Mouse (Mus musculus): ENCODE measurements around the gene Ctrc. TPM values are rescaled to one million over a fixed set of nuclear protein-coding genes. Genes with fewer than 3 reads are reported as not detected.
A peak's percentile ranks its signal among the peaks of the same experiment; 100 is the strongest.

Gene Ctrc
- polyA plus RNA-seq, 1 experiment from 2014 or later = not detected

- H3K27ac ChIP-seq (replicated peaks; ENCODE audit: low read depth, low read length) = no peak overlapping the region
- H3K36me3 ChIP-seq (ENCODE audit: control insufficient read depth, insufficient read depth, low read length) = no peaks in the 10 kb centered on the region
- H3K4me2 ChIP-seq (ENCODE audit: low read depth, low read length) = no peak overlapping the region
- H3K4me3 ChIP-seq (ENCODE audit: low read depth, low read length) = no peak overlapping the region
- no peaks in the 10 kb centered on the region for H3K9me3 ChIP-seq (ENCODE audit: control insufficient read depth, low read length)
- H3K27me3 ChIP-seq (replicated peaks; ENCODE audit: control insufficient read depth, insufficient read depth, low read length) = no peaks in the 10 kb centered on the region
- 88% methylated on average over 3 of the region's 3 CpGs for WGBS
- DNase-seq (ENCODE audit: low spot score) = no peak
- peaks cover 37% of the 10 kb centered on the region for H3K4me1 ChIP-seq (ENCODE audit: control insufficient read depth, insufficient read depth, low read length)
- no peak overlapping the region for H3K9ac ChIP-seq (ENCODE audit: low read depth, low read length)
- ATAC-seq (ENCODE audit: low read depth) = no peak
Observed at GRCm38 (mm10) chr4:141871333-141871725, 25.2 kb upstream of the Ctrc start.

- no peak overlapping the region for H3K9ac ChIP-seq (ENCODE audit: low read depth, low read length)
- no peaks in the 10 kb centered on the region for H3K27me3 ChIP-seq (replicated peaks; ENCODE audit: control insufficient read depth, insufficient read depth, low read length)
- WGBS = 63% methylated on average over 11 of the region's 11 CpGs
- H3K4me3 ChIP-seq (ENCODE audit: low read depth, low read length) = no peak overlapping the region
- no peaks in the 10 kb centered on the region for H3K36me3 ChIP-seq (ENCODE audit: control insufficient read depth, insufficient read depth, low read length)
- H3K4me2 ChIP-seq (ENCODE audit: low read depth, low read length) = no peak overlapping the region
- peaks cover 37% of the 10 kb centered on the region for H3K4me1 ChIP-seq (ENCODE audit: control insufficient read depth, insufficient read depth, low read length)
- no peaks in the 10 kb centered on the region for H3K9me3 ChIP-seq (ENCODE audit: control insufficient read depth, low read length)
- ATAC-seq (ENCODE audit: low read depth) = no peak
- H3K27ac ChIP-seq (replicated peaks; ENCODE audit: low read depth, low read length) = no peak overlapping the region
- no peak for DNase-seq (ENCODE audit: low spot score)
Observed at GRCm38 (mm10) chr4:141870666-141871332, 24.6 kb upstream of the Ctrc start.

GRCm38 (mm10) chr4:141869436-141870215 lies 23.5 kb upstream of the Ctrc start:
- H3K27ac ChIP-seq (replicated peaks; ENCODE audit: low read depth, low read length) = no peak overlapping the region
- no peak overlapping the region for H3K4me2 ChIP-seq (ENCODE audit: low read depth, low read length)
- 82% methylated on average over 5 of the region's 5 CpGs for WGBS
- no peaks in the 10 kb centered on the region for H3K27me3 ChIP-seq (replicated peaks; ENCODE audit: control insufficient read depth, insufficient read depth, low read length)
- no peak overlapping the region for H3K9ac ChIP-seq (ENCODE audit: low read depth, low read length)
- ATAC-seq (ENCODE audit: low read depth) (no peak), DNase-seq (ENCODE audit: low spot score) (no peak)
- H3K4me1 ChIP-seq (ENCODE audit: control insufficient read depth, insufficient read depth, low read length) = peaks cover 33% of the 10 kb centered on the region
- no peak overlapping the region for H3K4me3 ChIP-seq (ENCODE audit: low read depth, low read length)
- H3K36me3 ChIP-seq (ENCODE audit: control insufficient read depth, insufficient read depth, low read length) = no peaks in the 10 kb centered on the region
- no peaks in the 10 kb centered on the region for H3K9me3 ChIP-seq (ENCODE audit: control insufficient read depth, low read length)

GRCm38 (mm10) chr4:141868051-141868450 lies 21.9 kb upstream of the Ctrc start:
- WGBS = 73% methylated on average over 10 of the region's 10 CpGs
- Histone ChIP-seq H3K36me3 (ENCODE audit: control insufficient read depth, insufficient read depth, low read length) (no peaks in the 10 kb centered on the region), H3K4me3 (ENCODE audit: low read depth, low read length) (no peak overlapping the region), H3K9ac (ENCODE audit: low read depth, low read length) (no peak overlapping the region), H3K4me1 (ENCODE audit: control insufficient read depth, insufficient read depth, low read length) (peaks cover 22% of the 10 kb centered on the region; the same call in 1 of the 2 replicates), H3K9me3 (ENCODE audit: control insufficient read depth, low read length) (no peaks in the 10 kb centered on the region), H3K27me3 (replicated peaks; ENCODE audit: control insufficient read depth, insufficient read depth, low read length) (no peaks in the 10 kb centered on the region), H3K27ac (replicated peaks; ENCODE audit: low read depth, low read length) (peak overlapping the region; percentile 53), H3K4me2 (ENCODE audit: low read depth, low read length) (no peak overlapping the region)
- no peak for ATAC-seq (ENCODE audit: low read depth)
- DNase-seq (ENCODE audit: low spot score) = no peak

- Histone ChIP-seq H3K36me3 (ENCODE audit: control insufficient read depth, insufficient read depth, low read length) (no peaks in the 10 kb centered on the region), H3K4me1 (ENCODE audit: control insufficient read depth, insufficient read depth, low read length) (peaks cover 20% of the 10 kb centered on the region; the same call in 1 of the 2 replicates), H3K4me3 (ENCODE audit: low read depth, low read length) (no peak overlapping the region), H3K9ac (ENCODE audit: low read depth, low read length) (no peak overlapping the region), H3K27ac (replicated peaks; ENCODE audit: low read depth, low read length) (peak overlapping the region; percentile 53), H3K9me3 (ENCODE audit: control insufficient read depth, low read length) (no peaks in the 10 kb centered on the region), H3K27me3 (replicated peaks; ENCODE audit: control insufficient read depth, insufficient read depth, low read length) (no peaks in the 10 kb centered on the region), H3K4me2 (ENCODE audit: low read depth, low read length) (no peak overlapping the region)
- peak; percentile 88 for DNase-seq (ENCODE audit: low spot score)
- ATAC-seq (ENCODE audit: low read depth) = peak; percentile 66
- WGBS = 34% methylated on average over 4 of the region's 4 CpGs
Observed at GRCm38 (mm10) chr4:141867498-141867897, 21.3 kb upstream of the Ctrc start.

- no peaks in the 10 kb centered on the region for H3K36me3 ChIP-seq (ENCODE audit: control insufficient read depth, insufficient read depth, low read length)
- peak; percentile 85 for ATAC-seq (ENCODE audit: low read depth)
- DNase-seq (ENCODE audit: low spot score) = peak; percentile 87
- H3K9me3 ChIP-seq (ENCODE audit: control insufficient read depth, low read length) = no peaks in the 10 kb centered on the region
- no peak overlapping the region for H3K4me2 ChIP-seq (ENCODE audit: low read depth, low read length)
- no peak overlapping the region for H3K4me3 ChIP-seq (ENCODE audit: low read depth, low read length)
- peaks cover 17% of the 10 kb centered on the region; the same call in 1 of the 2 replicates for H3K4me1 ChIP-seq (ENCODE audit: control insufficient read depth, insufficient read depth, low read length)
- H3K27ac ChIP-seq (replicated peaks; ENCODE audit: low read depth, low read length) = peak overlapping the region; percentile 53; the same call in 1 of the 2 replicates
- no peaks in the 10 kb centered on the region for H3K27me3 ChIP-seq (replicated peaks; ENCODE audit: control insufficient read depth, insufficient read depth, low read length)
- 21% methylated on average over 10 of the region's 10 CpGs for WGBS
- H3K9ac ChIP-seq (ENCODE audit: low read depth, low read length) = no peak overlapping the region
Observed at GRCm38 (mm10) chr4:141866933-141867490, 20.9 kb upstream of the Ctrc start.

GRCm38 (mm10) chr4:141865600-141865999 lies 19.4 kb upstream of the Ctrc start:
- ATAC-seq (ENCODE audit: low read depth) = no peak

GRCm38 (mm10) chr4:141865006-141865405 lies 18.8 kb upstream of the Ctrc start:
- H3K4me2 ChIP-seq (ENCODE audit: low read depth, low read length) = no peak overlapping the region
- no peak overlapping the region for H3K4me3 ChIP-seq (ENCODE audit: low read depth, low read length)
- DNase-seq (ENCODE audit: low spot score) (no peak), ATAC-seq (ENCODE audit: low read depth) (no peak)
- H3K4me1 ChIP-seq (ENCODE audit: control insufficient read depth, insufficient read depth, low read length) = peaks cover 13% of the 10 kb centered on the region; the same call in 1 of the 2 replicates
- H3K36me3 ChIP-seq (ENCODE audit: control insufficient read depth, insufficient read depth, low read length) = peaks cover 15% of the 10 kb centered on the region; the same call in 1 of the 2 replicates
- H3K27ac ChIP-seq (replicated peaks; ENCODE audit: low read depth, low read length) = no peak overlapping the region
- no peaks in the 10 kb centered on the region for H3K27me3 ChIP-seq (replicated peaks; ENCODE audit: control insufficient read depth, insufficient read depth, low read length)
- 93% methylated on average over 5 of the region's 5 CpGs for WGBS
- H3K9me3 ChIP-seq (ENCODE audit: control insufficient read depth, low read length) = no peaks in the 10 kb centered on the region
- H3K9ac ChIP-seq (ENCODE audit: low read depth, low read length) = no peak overlapping the region

More at GRCm38 (mm10) chr4:141865600-141865999, 19.4 kb upstream of the Ctrc start:
- no peak overlapping the region for H3K4me2 ChIP-seq (ENCODE audit: low read depth, low read length)
- peaks cover 13% of the 10 kb centered on the region; the same call in 1 of the 2 replicates for H3K4me1 ChIP-seq (ENCODE audit: control insufficient read depth, insufficient read depth, low read length)
- H3K27me3 ChIP-seq (replicated peaks; ENCODE audit: control insufficient read depth, insufficient read depth, low read length) = no peaks in the 10 kb centered on the region
- no peak overlapping the region for H3K27ac ChIP-seq (replicated peaks; ENCODE audit: low read depth, low read length)
- H3K36me3 ChIP-seq (ENCODE audit: control insufficient read depth, insufficient read depth, low read length) = peaks cover 9% of the 10 kb centered on the region; the same call in 1 of the 2 replicates
- H3K9me3 ChIP-seq (ENCODE audit: control insufficient read depth, low read length) = no peaks in the 10 kb centered on the region
- no peak overlapping the region for H3K9ac ChIP-seq (ENCODE audit: low read depth, low read length)
- no peak overlapping the region for H3K4me3 ChIP-seq (ENCODE audit: low read depth, low read length)
- DNase-seq (ENCODE audit: low spot score) = no peak
- 85% methylated on average over 5 of the region's 5 CpGs for WGBS

Measured in embryonic facial prominence, embryonic 14.5 days (tissue).